Mouse (Mus musculus) Patski (cell line): ENCODE results near the gene Clk2. TPM values are rescaled to one million over a fixed set of nuclear protein-coding genes. Genes with fewer than 3 reads are reported as not detected.
"Not testable (repeated sequence)": the region's sequence is repeated elsewhere in the genome, so short reads cannot be mapped to it uniquely, and the experiment has no call there.

Source experiments
- ATAC-seq: fragments of 100-300 bp; one replicate; pipeline ENCODE4 v1.8.0; 2021
- CTCF ChIA-PET: fragments of 350-600 bp; sonication (Branson Sonifier 250); formaldehyde crosslinking; loops from one replicate; lab custom pipeline; 2022; ENCODE audit warnings: inconsistent platforms; lab: Charles Lee
- POLR2A ChIA-PET: fragments of 350-600 bp; sonication (Branson Sonifier 250); formaldehyde crosslinking; loops from one replicate; lab custom pipeline; 2022; ENCODE audit warnings: antibody characterized with exemption, inconsistent platforms; lab: Charles Lee
- DNase-seq: peaks from one replicate; pipeline ENCODE4 v3.0.0-alpha.2; 2011; ENCODE audit warnings: low read depth, low spot score
- H3K27me3 ChIP-seq: fragments of 371-371 bp; one replicate; pipeline ENCODE4 v1.5.1; 2021
- CTCF ChIP-seq: fragments of 100-300 bp; IDR thresholded peaks from one replicate; pipeline ENCODE4 v1.5.1; 2021
- in situ Hi-C: fragments of 300-500 bp; cut with MboI; formaldehyde crosslinking; loops from 3 replicates; pipeline ENCODE4 v1.11.1; 2018; ENCODE audit warnings: low pct_unique_long_range_greater_than_20kb, mixed read lengths
- polyA plus RNA-seq: library from polyadenylated mRNA; unstranded; gene quantifications from one replicate; pipeline ENCODE4 v1.2.3, GENCODE M21; 2021

The Clk2 gene
- polyA plus RNA-seq, 1 experiment from 2014 or later, result 74.8 TPM

DNA sequence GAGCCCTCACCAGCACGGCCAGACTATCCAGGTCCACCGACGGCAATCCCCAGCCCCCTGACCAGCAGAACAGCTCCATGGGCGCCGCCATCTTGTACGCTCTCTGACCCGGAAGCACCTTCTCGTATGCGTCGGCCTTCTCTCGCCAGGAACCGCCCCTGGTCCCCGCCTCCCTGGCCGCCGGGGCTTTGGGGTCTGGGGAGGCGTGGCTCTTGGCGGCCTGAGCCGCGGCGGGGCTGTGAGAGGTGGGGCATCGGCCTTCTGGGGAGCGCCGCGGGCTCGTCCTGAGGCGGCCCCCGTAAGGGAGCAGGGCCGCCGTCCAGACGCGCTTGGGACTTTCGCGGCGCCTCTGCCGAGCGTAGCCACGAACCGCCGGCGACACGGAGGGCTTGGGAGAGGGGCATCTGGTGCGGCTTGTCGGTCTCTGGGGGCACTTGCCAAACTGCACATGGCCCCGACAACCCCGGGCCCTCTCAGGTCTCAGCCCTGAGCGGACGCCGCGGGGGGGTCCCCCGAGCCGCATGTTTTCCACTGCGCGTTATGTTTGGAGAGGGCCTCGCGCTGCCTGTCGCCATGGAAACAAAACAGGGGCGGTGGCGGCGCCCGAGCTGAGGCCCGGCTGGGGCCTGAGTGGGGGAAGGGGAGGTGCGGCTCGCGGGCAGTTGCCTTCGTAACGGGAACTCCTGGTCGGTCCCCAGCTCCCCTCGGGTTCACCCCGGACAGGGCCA is 49.4 kb downstream of the Clk2 start:
- H3K27me3 ChIP-seq, result no peaks in the 10 kb centered on the region
- ChIA-PET POLR2A (interaction anchor here (0.5 to 2.5 kb wide), 8 partner anchors 10 to 126 kb away, joined by 3 to 10 read pairs (median 4); partner anchors contain the start of genes Fdps and Gba), CTCF (interaction anchor here (2.3 kb wide), 1 partner anchor 10 kb away, joined by 6 read pairs; no protein-coding TSS in a partner anchor)
- no peak for TF ChIP-seq CTCF
- ATAC-seq (peak; percentile 76), DNase-seq (peak; percentile 64)
- in situ Hi-C loops, result loop anchor here (25.0 kb wide), 1 partner anchor 527 kb away; the partner anchor contains the start of gene Khdc4

DNA sequence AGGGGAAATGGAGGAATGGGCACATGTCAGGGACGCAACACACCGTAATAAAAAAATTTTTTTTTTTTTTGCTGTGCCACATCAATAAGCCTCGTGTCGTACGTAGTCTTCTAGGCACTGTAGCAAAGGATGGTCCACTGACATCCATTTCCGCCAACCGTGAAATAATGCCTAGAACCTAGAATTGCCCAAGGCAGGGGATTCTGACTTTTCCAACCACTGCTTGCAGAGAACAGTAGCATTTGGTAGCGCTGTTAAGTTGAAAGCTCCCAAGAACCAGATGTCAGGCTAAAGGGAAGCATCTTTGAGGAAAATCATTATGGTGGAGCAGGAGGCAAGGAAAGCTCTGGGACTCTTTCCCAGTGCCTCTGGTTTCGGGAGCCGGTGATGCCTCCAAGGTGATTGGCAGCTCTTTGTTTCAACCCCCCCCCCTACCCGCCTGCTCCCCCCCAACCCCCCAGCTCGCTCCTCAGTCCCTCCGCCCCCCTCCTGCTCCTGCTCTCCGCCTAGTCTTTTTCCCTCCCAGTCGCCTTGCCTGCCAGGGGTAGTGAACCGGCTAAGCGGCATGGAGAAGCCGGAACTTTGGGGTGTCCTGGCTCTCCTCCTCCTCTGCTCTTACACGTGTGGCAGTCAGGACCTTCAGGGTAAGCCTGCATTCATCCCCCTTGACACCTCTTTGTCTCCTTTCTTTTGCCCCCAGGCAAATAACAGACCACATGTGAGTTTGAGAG is 50.3 kb downstream of the Clk2 start, which contains the start of gene Thbs3:
Thbs3 (plus strand) TSS at position 500 of the 731 bp plus-strand sequence.
- DNase-seq (no peak), ATAC-seq (no peak)
- TF ChIP-seq CTCF, result no peak
- no peaks in the 10 kb centered on the region for H3K27me3 ChIP-seq
- CTCF ChIA-PET, result interaction anchor here (1.0 to 2.3 kb wide), 5 partner anchors 8 to 125 kb away, joined by 3 to 6 read pairs (median 4); partner anchors contain the start of gene Mtx1
- POLR2A ChIA-PET, result interaction anchor here (0.7 to 2.5 kb wide), 6 partner anchors 14 to 127 kb away, joined by 3 to 10 read pairs (median 4); partner anchors contain the start of gene Fdps
- in situ Hi-C loops, result loop anchor here (5.0 to 25.0 kb wide), 2 partner anchors 128 to 528 kb away; partner anchors contain the start of gene Khdc4

DNA sequence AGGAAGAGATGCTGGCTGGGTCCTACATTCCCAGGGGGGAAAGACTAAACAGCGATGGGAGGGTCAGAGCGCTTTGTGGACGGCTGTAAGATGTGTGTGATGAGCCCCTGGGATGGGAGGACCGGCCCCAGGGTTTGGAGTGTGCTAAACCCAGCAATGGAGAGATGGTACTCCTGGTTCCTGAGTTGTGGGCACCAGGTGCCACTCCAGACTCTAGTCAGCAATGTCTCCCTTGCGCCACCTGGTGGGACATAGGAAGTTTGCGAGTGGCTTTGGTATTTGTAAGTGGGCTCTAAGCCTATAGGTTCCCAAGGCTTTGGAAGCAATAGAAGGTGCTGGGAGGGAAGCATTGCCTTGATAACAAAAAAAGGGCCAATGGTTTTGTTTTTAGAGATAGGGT is 51.3 kb downstream of the Clk2 start:
- ATAC-seq (no peak), DNase-seq (peak; percentile 73)
- no peaks in the 10 kb centered on the region for H3K27me3 ChIP-seq
- ChIA-PET CTCF (interaction anchor here (1.0 to 2.3 kb wide), 5 partner anchors 9 to 126 kb away, joined by 3 to 6 read pairs (median 4); partner anchors contain the start of gene Mtx1), POLR2A (no interaction called here)
- no peak for TF ChIP-seq CTCF
- in situ Hi-C loops, result loop anchor here (5.0 to 25.0 kb wide), 2 partner anchors 129 to 529 kb away; partner anchors contain the start of gene Khdc4

DNA sequence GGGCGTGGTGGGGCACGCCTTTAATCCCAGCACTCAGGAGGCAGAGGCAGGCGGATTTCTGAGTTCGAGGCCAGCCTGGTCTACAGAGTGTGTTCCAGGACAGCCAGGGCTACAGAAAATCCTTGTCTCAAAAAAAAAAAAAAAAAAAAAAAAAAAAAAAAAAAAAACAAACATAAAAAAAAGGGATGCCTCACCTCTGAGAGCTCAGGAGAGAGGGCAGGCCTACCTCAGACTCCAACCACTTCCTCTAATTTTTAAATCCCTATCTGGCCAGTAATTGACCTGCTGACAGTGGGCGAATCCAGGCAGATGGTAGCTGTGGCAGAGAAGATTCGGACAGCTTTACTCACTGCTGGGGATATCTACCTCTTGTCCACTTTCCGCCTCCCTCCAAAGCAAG is 51.8 kb downstream of the Clk2 start:
- CTCF ChIA-PET, result interaction anchor here (0.8 to 2.1 kb wide), 5 partner anchors 9 to 129 kb away, joined by 3 to 6 read pairs (median 4); partner anchors contain the start of gene Mtx1
- H3K27me3 ChIP-seq, DNase-seq, ATAC-seq, POLR2A ChIA-PET: not testable (repeated sequence)
- in situ Hi-C loops, result loop anchor here (5.0 to 25.0 kb wide), 2 partner anchors 129 to 529 kb away; partner anchors contain the start of gene Khdc4

DNA sequence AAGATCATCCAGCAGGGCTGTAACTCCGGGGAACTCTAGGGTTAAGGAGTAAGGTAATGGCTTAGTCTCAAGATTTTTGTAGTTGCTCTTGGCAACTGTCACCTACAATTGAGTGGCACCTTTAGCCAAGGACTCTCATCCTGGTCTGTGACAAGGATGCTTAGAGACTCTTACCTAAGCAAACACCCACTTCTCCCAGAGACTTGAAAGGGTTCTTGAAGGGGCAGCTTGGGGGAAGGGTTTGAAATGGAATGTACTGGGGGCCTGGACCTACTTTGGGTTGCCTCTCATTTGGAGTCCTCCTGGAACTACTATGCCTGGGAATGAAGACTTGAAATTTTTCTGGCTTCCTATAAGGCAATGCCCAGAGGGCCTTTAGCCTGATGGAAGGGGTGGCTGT is 53.7 kb downstream of the Clk2 start:
- POLR2A ChIA-PET, result interaction anchor here (2.0 kb wide), 1 partner anchor 16 kb away, joined by 4 read pairs; no protein-coding TSS in a partner anchor
- in situ Hi-C loops, result loop anchor here (5.0 to 25.0 kb wide), 2 partner anchors 131 to 531 kb away; partner anchors contain the start of gene Khdc4
- no peak for TF ChIP-seq CTCF
- no peaks in the 10 kb centered on the region for H3K27me3 ChIP-seq
- DNase-seq (no peak), ATAC-seq (no peak)
- CTCF ChIA-PET, result interaction anchor here (1.1 to 2.1 kb wide), 2 partner anchors 25 to 131 kb away, joined by 6 read pairs; no protein-coding TSS in a partner anchor

GRCm38 (mm10) chr3:89219546-89219945 is 55.0 kb downstream of the Clk2 start:
- CTCF ChIA-PET, result no interaction called here
- no peak for TF ChIP-seq CTCF
- POLR2A ChIA-PET, result no interaction called here
- no peak for ATAC-seq
- in situ Hi-C loops, result loop anchor here (5.0 to 25.0 kb wide), 2 partner anchors 132 to 532 kb away; partner anchors contain the start of gene Khdc4
- H3K27me3 ChIP-seq, result no peaks in the 10 kb centered on the region
- no peak for DNase-seq

- TF ChIP-seq CTCF, result no peak
- DNase-seq (no peak), ATAC-seq (no peak)
- ChIA-PET POLR2A (no interaction called here), CTCF (no interaction called here)
- no peaks in the 10 kb centered on the region for H3K27me3 ChIP-seq
- in situ Hi-C loops, result loop anchor here (25.0 kb wide), 1 partner anchor 534 kb away; the partner anchor contains the start of gene Khdc4
These were observed 56.6 kb downstream of the Clk2 start for GRCm38 (mm10) chr3:89221167-89221566.

- ChIA-PET POLR2A (no interaction called here), CTCF (interaction anchor here (0.5 to 1.2 kb wide), 3 partner anchors 8 to 103 kb away, joined by 3 read pairs; no protein-coding TSS in a partner anchor)
- ATAC-seq (no peak), DNase-seq (no peak)
- no peaks in the 10 kb centered on the region for H3K27me3 ChIP-seq
- no peak for TF ChIP-seq CTCF
- in situ Hi-C loops, result loop anchor here (25.0 kb wide), 1 partner anchor 537 kb away; the partner anchor contains the start of gene Khdc4
These were observed 60.2 kb downstream of the Clk2 start for GRCm38 (mm10) chr3:89224796-89225195.

DNA sequence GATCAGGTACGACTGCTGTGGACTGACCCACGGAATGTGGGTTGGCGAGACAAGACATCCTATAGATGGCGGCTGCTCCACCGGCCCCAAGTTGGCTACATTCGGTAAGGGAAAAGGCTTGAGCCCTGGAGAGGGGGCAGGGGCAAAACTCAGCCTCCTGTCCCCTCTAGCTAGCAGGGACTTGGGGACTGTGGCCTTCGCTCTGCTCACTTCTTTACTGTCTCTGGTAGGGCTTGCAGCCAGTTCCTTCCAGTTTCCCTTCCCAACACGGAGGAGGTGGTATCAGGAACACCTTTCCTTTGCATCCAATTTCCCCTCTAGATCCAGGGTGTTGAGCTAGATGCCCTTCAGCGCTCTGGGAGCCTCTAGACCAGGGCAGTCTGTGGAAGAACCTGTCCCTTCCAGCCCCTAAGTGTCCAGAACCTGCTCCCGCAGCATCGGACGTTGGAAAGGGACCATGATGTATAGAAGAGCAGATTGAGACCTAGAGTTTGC is 60.8 kb downstream of the Clk2 start:
- TF ChIP-seq CTCF, result no peak
- in situ Hi-C loops, result no loop called here
- ATAC-seq (no peak), DNase-seq (no peak)
- ChIA-PET CTCF (interaction anchor here (0.5 to 1.6 kb wide), 4 partner anchors 9 to 138 kb away, joined by 3 read pairs; no protein-coding TSS in a partner anchor), POLR2A (no interaction called here)
- no peaks in the 10 kb centered on the region for H3K27me3 ChIP-seq

DNA sequence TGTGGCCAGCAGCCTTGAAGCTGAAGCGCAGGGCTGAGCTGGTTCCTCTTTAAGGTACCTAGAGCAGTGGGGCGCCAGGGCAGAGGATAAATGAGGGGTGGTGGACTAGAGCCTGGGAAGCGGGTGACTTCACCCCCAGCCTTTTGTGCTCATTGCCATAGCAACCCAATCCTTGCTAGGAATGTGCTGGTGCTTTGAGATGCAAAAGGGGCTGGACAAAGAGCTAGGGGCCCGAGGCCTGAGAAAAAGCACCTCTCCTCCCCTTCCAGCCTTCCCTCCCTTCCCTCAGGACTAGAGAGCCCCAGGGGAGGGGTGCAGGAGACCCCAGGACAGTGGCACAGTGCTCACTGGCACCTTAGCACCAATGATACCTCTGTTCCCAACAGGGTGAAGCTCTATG is 61.3 kb downstream of the Clk2 start:
- in situ Hi-C loops, result no loop called here
- ChIA-PET POLR2A (no interaction called here), CTCF (interaction anchor here (1.3 to 1.6 kb wide), 3 partner anchors 10 to 139 kb away, joined by 3 to 6 read pairs (median 3); partner anchors contain the start of gene Thbs3)
- no peak for ATAC-seq
- DNase-seq, result no peak
- H3K27me3 ChIP-seq, result no peaks in the 10 kb centered on the region
- TF ChIP-seq CTCF, result no peak
